Comparison of ENCODE assay signal across 7 mouse cellular contexts in genomic region chr17:73107158-73108157, GRCm38 (mm10). TPM values are rescaled to one million over a fixed set of nuclear protein-coding genes. Genes with fewer than 3 reads are reported as not detected.
DNase-seq lines count a peak whose midpoint lies in the region; ATAC-seq lines count a peak whose summit lies in the region.

Gene Lclat1 (plus strand): TSS chr17:73107985.

- 5% methylated on average over 51 of the region's 51 CpGs for WGBS in embryonic facial prominence, embryonic 11.5 days
- 6% methylated on average over 51 of the region's 51 CpGs for WGBS in limb, embryonic 11.5 days
- WGBS in midbrain, embryonic 14.5 days = 6% methylated on average over 51 of the region's 51 CpGs

- no peaks in the 10 kb centered on the region for H3K27me3 ChIP-seq in embryonic facial prominence, embryonic 11.5 days (ENCODE audit: control insufficient read depth, insufficient read depth, low read length)
- H3K27me3 ChIP-seq in limb, embryonic 11.5 days (ENCODE audit: control insufficient read depth, insufficient read depth, low read length) = no peaks in the 10 kb centered on the region
- no peaks in the 10 kb centered on the region for H3K27me3 ChIP-seq in midbrain, embryonic 14.5 days (ENCODE audit: control insufficient read depth, insufficient read depth, low read length)

- H3K36me3 ChIP-seq in embryonic facial prominence, embryonic 11.5 days (replicated peaks; ENCODE audit: control insufficient read depth, insufficient read depth, low read depth, low read length) = no peaks in the 10 kb centered on the region
- no peaks in the 10 kb centered on the region for H3K36me3 ChIP-seq in limb, embryonic 11.5 days (ENCODE audit: control insufficient read depth, insufficient read depth, low read length)
- H3K36me3 ChIP-seq in midbrain, embryonic 14.5 days (ENCODE audit: control insufficient read depth, insufficient read depth, low read length) = no peaks in the 10 kb centered on the region

- ATAC-seq in embryonic facial prominence, embryonic 11.5 days (replicated peaks; ENCODE audit: insufficient number of reproducible peaks, low FRiP score, low TSS enrichment, low read depth) = peak; percentile 99
- ATAC-seq in limb, embryonic 11.5 days (ENCODE audit: insufficient number of reproducible peaks, low FRiP score, low TSS enrichment, low read depth) = peak; percentile 100
- peak; percentile 100 for ATAC-seq in midbrain, embryonic 14.5 days (ENCODE audit: low FRiP score, low TSS enrichment)

- H3K4me1 ChIP-seq in embryonic facial prominence, embryonic 11.5 days (ENCODE audit: control insufficient read depth, insufficient read depth, low read length) = no peaks in the 10 kb centered on the region
- H3K4me1 ChIP-seq in limb, embryonic 11.5 days (ENCODE audit: control insufficient read depth, insufficient read depth, low read length) = no peaks in the 10 kb centered on the region
- 0 out of 2 replicates have a peak, but pooled peaks cover 9% of the 10 kb centered on the region for H3K4me1 ChIP-seq in midbrain, embryonic 14.5 days (ENCODE audit: control insufficient read depth, insufficient read depth, low read length)

- H3K9me3 ChIP-seq in embryonic facial prominence, embryonic 11.5 days (replicated peaks; ENCODE audit: control insufficient read depth, low read length) = no peaks in the 10 kb centered on the region
- H3K9me3 ChIP-seq in limb, embryonic 11.5 days (ENCODE audit: control insufficient read depth, low read length) = no peaks in the 10 kb centered on the region
- H3K9me3 ChIP-seq in midbrain, embryonic 14.5 days (ENCODE audit: control insufficient read depth, low read length) = no peaks in the 10 kb centered on the region

- H3K4me2 ChIP-seq in embryonic facial prominence, embryonic 11.5 days (ENCODE audit: low read depth, low read length) = peak within 1 kb of the TSS; percentile 85
- peak within 1 kb of the TSS; percentile 39 for H3K4me2 ChIP-seq in limb, embryonic 11.5 days (ENCODE audit: low read depth, severe bottlenecking)
- peak within 1 kb of the TSS; percentile 94 for H3K4me2 ChIP-seq in midbrain, embryonic 14.5 days (ENCODE audit: low read length)

- H3K27ac ChIP-seq in embryonic facial prominence, embryonic 11.5 days (replicated peaks; ENCODE audit: low read depth, low read length) = no peak within 1 kb of the TSS
- no peak within 1 kb of the TSS; the same call in 1 of the 2 replicates for H3K27ac ChIP-seq in limb, embryonic 11.5 days (replicated peaks; ENCODE audit: low read depth, low read length)
- H3K27ac ChIP-seq in midbrain, embryonic 14.5 days (replicated peaks; ENCODE audit: low read depth, low read length) = peak within 1 kb of the TSS; percentile 69

- peak; percentile 98 for DNase-seq in adrenal gland, postnatal 14 days
- DNase-seq in embryonic facial prominence, embryonic 11.5 days (ENCODE audit: low spot score) = peak; percentile 97
- DNase-seq in heart, adult 11 months = peak; percentile 100
- DNase-seq in kidney, adult 18-20 months = peak; percentile 97
- peak; percentile 95 for DNase-seq in limb, embryonic 11.5 days (ENCODE audit: low spot score)
- peak; percentile 98 for DNase-seq in midbrain, embryonic 14.5 days
- DNase-seq in spleen, adult 18-20 months = peak; percentile 93

- peak within 1 kb of the TSS; percentile 81 for H3K4me3 ChIP-seq in embryonic facial prominence, embryonic 11.5 days (ENCODE audit: low read depth, low read length)
- peak within 1 kb of the TSS; percentile 75 for H3K4me3 ChIP-seq in limb, embryonic 11.5 days (ENCODE audit: low read depth, low read length)
- H3K4me3 ChIP-seq in midbrain, embryonic 14.5 days (replicated peaks; ENCODE audit: low read depth, low read length) = peak within 1 kb of the TSS; percentile 88

- H3K9ac ChIP-seq in embryonic facial prominence, embryonic 11.5 days (replicated peaks; ENCODE audit: low read length) = peak within 1 kb of the TSS; percentile 79
- peak within 1 kb of the TSS; percentile 77 for H3K9ac ChIP-seq in limb, embryonic 11.5 days (ENCODE audit: low read length)
- H3K9ac ChIP-seq in midbrain, embryonic 14.5 days (replicated peaks; ENCODE audit: low read length) = peak within 1 kb of the TSS; percentile 87

RNA-seq across cellular contexts. Expression of gene Lclat1, which starts in this region (rescaled TPM):
- 36.7 and 43.8 TPM in 2 replicates for total RNA-seq in adrenal gland, postnatal 14 days (2021)
- polyA plus RNA-seq in embryonic facial prominence, embryonic 11.5 days (2014; fragmentation: Nextera tagmentation; extraction: Ambion mirVana) = 18.6 and 19.3 TPM in 2 replicates
- polyA plus RNA-seq in limb, embryonic 11.5 days (2014; fragmentation: Nextera tagmentation; extraction: Ambion mirVana) = 16.5 and 18.5 TPM in 2 replicates
- 9.0 and 16.9 TPM in 2 replicates for polyA plus RNA-seq in midbrain, embryonic 14.5 days (2014; fragmentation: Nextera tagmentation; extraction: Ambion mirVana)

Comparison
In these comparisons a context has a peak if more than half of its experiments do, and no peak if none do; other contexts are left out.
1. H3K4me2 ChIP-seq: peak in every context shown above with its lines; median percentile 94 in midbrain, embryonic 14.5 days; 85 in embryonic facial prominence, embryonic 11.5 days; 39 in limb, embryonic 11.5 days.